Mouse (Mus musculus) lung, embryonic 14.5 days (tissue): Measurements from ENCODE around the gene Gm5426. TPM values are rescaled to one million over a fixed set of nuclear protein-coding genes. Genes with fewer than 3 reads are reported as not detected.

ENCODE experiments used
- ATAC-seq: fragments of 200-750 bp; cut with Nextera tagmentation; 2 replicates; pipeline ENCODE4 v1.8.0; 2017; ENCODE audit warnings: mild to moderate bottlenecking, moderate TSS enrichment, moderate library complexity; ENCODE audit not compliant: insufficient read depth
- DNase-seq: peaks from one replicate; pipeline ENCODE4 v3.0.0-alpha.2; 2015
- H3K27ac ChIP-seq: fragments of 300-500 bp; sonication (generic); 2 replicates; pipeline ENCODE4 v1.5.1; 2014; ENCODE audit warnings: low read depth, mild to moderate bottlenecking, moderate library complexity
- H3K27me3 ChIP-seq: fragments of 300-500 bp; sonication (generic); 2 replicates; pipeline ENCODE4 v1.6.1; 2014; ENCODE audit warnings: low read length, control low read depth; ENCODE audit not compliant: insufficient read depth
- H3K36me3 ChIP-seq: fragments of 300-500 bp; sonication (generic); 2 replicates; pipeline ENCODE4 v1.6.1; 2014; ENCODE audit warnings: control low read depth; ENCODE audit not compliant: insufficient read depth
- H3K4me1 ChIP-seq: fragments of 300-500 bp; sonication (generic); 2 replicates; pipeline ENCODE4 v1.6.1; 2014; ENCODE audit warnings: antibody characterized with exemption, control low read depth; ENCODE audit not compliant: insufficient read depth
- H3K4me2 ChIP-seq: fragments of 300-500 bp; sonication (generic); 2 replicates; pipeline ENCODE4 v1.6.1; 2014; ENCODE audit warnings: mild to moderate bottlenecking
- H3K4me3 ChIP-seq: fragments of 300-500 bp; sonication (generic); 2 replicates; pipeline ENCODE4 v1.5.1; 2014; ENCODE audit warnings: low read depth, low read length
- H3K9ac ChIP-seq: fragments of 300-500 bp; sonication (generic); 2 replicates; pipeline ENCODE4 v1.6.1; 2014
- H3K9me3 ChIP-seq: fragments of 300-500 bp; sonication (generic); 2 replicates; pipeline ENCODE4 v1.6.1; 2016; ENCODE audit warnings: low read depth, low read length, control low read depth
- CTCF ChIP-seq: IDR thresholded peaks from 2 replicates; pipeline ENCODE4 v1.5.1; 2016; ENCODE audit warnings: antibody characterized with exemption, low read depth
- WGBS: fragments of 180-500 bp; shearing (Covaris S2); extraction: QIAGEN DNeasy Blood & Tissue Kit; methylation state at CpG from one replicate; pipeline ENCODE4 v1.1.7; 2014; 5-methylcytosine and 5-hydroxymethylcytosine counted together
- polyA plus RNA-seq: library from polyadenylated mRNA; unstranded; fragments of >200 nt; fragmentation: Nextera tagmentation; extraction: Ambion mirVana; gene quantifications from 2 replicates; pipeline ENCODE4 v1.2.1, GENCODE M21; 2014

Gene Gm5426
- polyA plus RNA-seq, 1 experiment from 2014 or later: not detected

GRCm38 (mm10) chr10:96163791-96164190 lies 27.4 kb downstream of the Gm5426 start:
- WGBS: 82% methylated on average over 4 of the region's 4 CpGs
- Histone ChIP-seq H3K27ac (no peak overlapping the region), H3K36me3 (no peaks in the 10 kb centered on the region), H3K4me3 (no peak overlapping the region), H3K9me3 (0 out of 2 replicates have a peak, but pooled peaks cover 5% of the 10 kb centered on the region), H3K9ac (no peak overlapping the region), H3K4me1 (no peaks in the 10 kb centered on the region), H3K4me2 (no peak overlapping the region), H3K27me3 (no peaks in the 10 kb centered on the region)
- TF ChIP-seq CTCF: no peak
- DNase-seq (no peak), ATAC-seq (no peak)

- no peak overlapping the region for H3K27ac ChIP-seq
- H3K9ac ChIP-seq: no peak overlapping the region
- no peak for ATAC-seq
- no peaks in the 10 kb centered on the region for H3K4me1 ChIP-seq
- no peak overlapping the region for H3K4me3 ChIP-seq
- H3K4me2 ChIP-seq: no peak overlapping the region
- no peaks in the 10 kb centered on the region for H3K27me3 ChIP-seq
- no peak for TF ChIP-seq CTCF
- 73% methylated on average over 4 of the region's 4 CpGs for WGBS
- no peaks in the 10 kb centered on the region for H3K36me3 ChIP-seq
- no peak for DNase-seq
- H3K9me3 ChIP-seq: 0 out of 2 replicates have a peak, but pooled peaks cover 5% of the 10 kb centered on the region
Measured at GRCm38 (mm10) chr10:96165260-96165659, 28.9 kb downstream of the Gm5426 start.

GRCm38 (mm10) chr10:96168998-96169397 lies 32.6 kb downstream of the Gm5426 start:
- Histone ChIP-seq H3K4me1 (no peaks in the 10 kb centered on the region), H3K27ac (no peak overlapping the region), H3K9ac (no peak overlapping the region), H3K9me3 (no peaks in the 10 kb centered on the region), H3K4me2 (no peak overlapping the region), H3K4me3 (no peak overlapping the region), H3K27me3 (no peaks in the 10 kb centered on the region), H3K36me3 (no peaks in the 10 kb centered on the region)
- no peak for DNase-seq
- ATAC-seq: no peak
- WGBS: 80% methylated on average over 4 of the region's 4 CpGs
- TF ChIP-seq CTCF: no peak

- Histone ChIP-seq H3K27me3 (no peaks in the 10 kb centered on the region), H3K4me2 (no peak overlapping the region), H3K27ac (no peak overlapping the region), H3K9ac (no peak overlapping the region), H3K4me3 (no peak overlapping the region), H3K9me3 (no peaks in the 10 kb centered on the region), H3K36me3 (no peaks in the 10 kb centered on the region), H3K4me1 (no peaks in the 10 kb centered on the region)
- DNase-seq: no peak
- no peak for ATAC-seq
- TF ChIP-seq CTCF: no peak
Measured at GRCm38 (mm10) chr10:96171546-96171945, 35.1 kb downstream of the Gm5426 start.

GRCm38 (mm10) chr10:96172964-96173363 lies 36.6 kb downstream of the Gm5426 start:
- DNase-seq (no peak), ATAC-seq (no peak)
- no peaks in the 10 kb centered on the region for H3K36me3 ChIP-seq
- no peaks in the 10 kb centered on the region for H3K4me1 ChIP-seq
- H3K27ac ChIP-seq: no peak overlapping the region
- 56% methylated on average over 4 of the region's 4 CpGs for WGBS
- no peaks in the 10 kb centered on the region for H3K9me3 ChIP-seq
- H3K9ac ChIP-seq: no peak overlapping the region
- H3K4me2 ChIP-seq: no peak overlapping the region
- no peak for TF ChIP-seq CTCF
- no peak overlapping the region for H3K4me3 ChIP-seq
- H3K27me3 ChIP-seq: no peaks in the 10 kb centered on the region

- Histone ChIP-seq H3K9ac (no peak overlapping the region), H3K27ac (no peak overlapping the region), H3K27me3 (no peaks in the 10 kb centered on the region), H3K4me1 (no peaks in the 10 kb centered on the region), H3K36me3 (no peaks in the 10 kb centered on the region), H3K9me3 (no peaks in the 10 kb centered on the region), H3K4me2 (no peak overlapping the region), H3K4me3 (no peak overlapping the region)
- ATAC-seq (no peak), DNase-seq (peak; percentile 17)
- no peak for TF ChIP-seq CTCF
- 68% methylated on average over 10 of the region's 10 CpGs for WGBS
Measured at GRCm38 (mm10) chr10:96173771-96174170, 37.4 kb downstream of the Gm5426 start.

- ATAC-seq (no peak), DNase-seq (no peak)
- no peaks in the 10 kb centered on the region for H3K27me3 ChIP-seq
- no peaks in the 10 kb centered on the region for H3K9me3 ChIP-seq
- H3K4me3 ChIP-seq: no peak overlapping the region
- no peaks in the 10 kb centered on the region for H3K36me3 ChIP-seq
- WGBS: 88% methylated on average over 6 of the region's 6 CpGs
- TF ChIP-seq CTCF: no peak
- no peak overlapping the region for H3K27ac ChIP-seq
- no peak overlapping the region for H3K4me2 ChIP-seq
- H3K9ac ChIP-seq: no peak overlapping the region
- H3K4me1 ChIP-seq: no peaks in the 10 kb centered on the region
Measured at GRCm38 (mm10) chr10:96176916-96177315, 40.5 kb downstream of the Gm5426 start.
